Mouse (Mus musculus) neutrophil, adult 5-6 weeks (primary cell): ENCODE results near the gene Nedd9. TPM values are rescaled to one million over a fixed set of nuclear protein-coding genes. Genes with fewer than 3 reads are reported as not detected.

Source experiments
- ATAC-seq: fragments of 151-379, 151-347 bp; 2 replicates; pipeline ENCODE4 v1.8.0; 2017; ENCODE audit warnings: mild to moderate bottlenecking, moderate TSS enrichment; ENCODE audit not compliant: insufficient number of reproducible peaks, poor library complexity, low FRiP score, severe bottlenecking; ENCODE audit errors: extremely low read depth
- total RNA-seq: library from RNA; stranded (forward); fragments of 200-1000 nt; gene quantifications from 2 replicates; pipeline ENCODE4 v1.2.3, GENCODE M21; 2017

Nedd9 gene
- total RNA-seq, 1 experiment from 2014 or later, result 234 TPM

DNA sequence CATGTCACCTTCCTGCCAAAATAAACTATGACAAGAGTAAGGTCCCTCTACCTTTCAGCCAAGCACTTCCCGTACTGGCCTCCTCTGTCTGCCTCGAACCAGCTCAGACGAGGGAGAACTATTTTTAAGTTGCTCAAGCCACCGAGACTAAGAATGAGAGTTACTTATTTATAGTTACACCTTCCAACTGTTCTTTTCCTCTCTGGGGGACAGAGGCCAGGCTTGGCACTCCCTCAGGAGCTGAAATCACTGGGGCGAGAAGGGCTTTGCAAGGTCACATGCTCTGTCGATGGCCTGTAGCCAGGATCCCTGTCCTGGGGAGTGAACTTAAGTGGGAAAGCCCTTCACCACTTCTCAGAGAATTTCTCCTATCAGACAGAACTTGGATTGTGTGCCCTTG is 150.9 kb downstream of the Nedd9 start:
- no peak for ATAC-seq

DNA sequence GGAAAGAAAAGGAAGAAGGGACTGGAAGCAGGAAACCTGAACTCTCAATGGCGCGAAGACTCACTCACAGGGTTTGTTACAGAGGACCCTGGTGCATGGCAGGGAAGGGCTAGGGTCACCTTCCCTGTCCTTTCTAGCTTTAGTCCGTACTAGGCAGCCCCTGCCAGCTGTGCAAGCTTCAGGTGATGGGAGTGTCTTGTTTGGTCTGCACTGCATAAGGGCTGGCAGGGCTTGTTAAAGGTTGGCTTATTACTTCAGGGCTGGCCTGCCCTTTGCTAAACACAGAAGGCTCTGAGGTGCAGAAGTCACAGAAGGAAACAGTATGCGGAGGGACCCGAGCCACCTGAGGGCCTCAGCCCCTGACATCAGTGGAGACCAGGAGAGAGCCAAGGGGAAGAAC is 151.4 kb downstream of the Nedd9 start:
- ATAC-seq, result no peak

- ATAC-seq, result no peak
These were observed 152.5 kb downstream of the Nedd9 start for GRCm38 (mm10) chr13:41334641-41335000.

GRCm38 (mm10) chr13:41333889-41334640 is 153.1 kb downstream of the Nedd9 start:
- ATAC-seq, result no peak

- ATAC-seq, result peak; percentile 25; the same call in 1 of the 2 replicates
These were observed 155.4 kb downstream of the Nedd9 start for GRCm38 (mm10) chr13:41331671-41332340.

DNA sequence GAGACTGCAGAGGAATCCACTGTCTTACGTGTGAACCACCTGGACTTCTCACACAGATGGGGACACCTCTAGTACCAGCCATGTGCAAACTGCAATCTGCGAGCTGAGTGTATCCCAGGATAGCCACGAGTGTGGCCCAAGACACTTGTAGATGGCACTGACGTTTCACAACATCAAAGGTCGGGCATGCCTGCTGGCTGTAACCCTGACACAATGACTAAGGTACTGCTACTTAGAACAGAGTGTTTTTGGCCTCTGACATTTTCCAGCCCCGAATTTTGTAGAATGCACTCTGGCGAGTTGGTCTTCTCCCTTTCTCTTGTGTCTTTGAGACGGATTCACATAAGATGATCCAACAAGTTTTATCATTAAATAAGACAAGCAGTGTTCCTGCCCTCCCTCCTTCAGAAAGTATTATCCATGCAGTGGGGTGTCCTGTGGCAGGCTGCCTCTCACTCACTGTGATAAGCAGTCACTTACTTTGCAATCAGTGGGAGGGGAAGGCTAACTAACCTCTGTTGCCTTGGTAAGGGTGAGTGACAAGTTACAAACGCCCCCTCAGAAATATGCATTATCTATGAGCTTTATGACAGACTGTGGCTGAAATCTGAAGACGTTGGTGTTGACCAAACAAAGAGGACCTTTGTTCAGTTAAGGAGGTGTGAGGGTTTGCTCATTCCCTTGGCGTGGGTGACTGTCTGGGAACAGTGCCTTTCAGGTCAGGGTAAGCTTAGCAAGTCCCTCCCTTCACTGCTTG is 156.4 kb downstream of the Nedd9 start:
- ATAC-seq, result no peak

GRCm38 (mm10) chr13:41330051-41330450 is 157.1 kb downstream of the Nedd9 start:
- ATAC-seq, result no peak

- no peak for ATAC-seq
These were observed 158.7 kb downstream of the Nedd9 start for GRCm38 (mm10) chr13:41328481-41328880.

- peak; percentile 43; the same call in 1 of the 2 replicates for ATAC-seq
These were observed 159.6 kb downstream of the Nedd9 start for GRCm38 (mm10) chr13:41327546-41327945.

DNA sequence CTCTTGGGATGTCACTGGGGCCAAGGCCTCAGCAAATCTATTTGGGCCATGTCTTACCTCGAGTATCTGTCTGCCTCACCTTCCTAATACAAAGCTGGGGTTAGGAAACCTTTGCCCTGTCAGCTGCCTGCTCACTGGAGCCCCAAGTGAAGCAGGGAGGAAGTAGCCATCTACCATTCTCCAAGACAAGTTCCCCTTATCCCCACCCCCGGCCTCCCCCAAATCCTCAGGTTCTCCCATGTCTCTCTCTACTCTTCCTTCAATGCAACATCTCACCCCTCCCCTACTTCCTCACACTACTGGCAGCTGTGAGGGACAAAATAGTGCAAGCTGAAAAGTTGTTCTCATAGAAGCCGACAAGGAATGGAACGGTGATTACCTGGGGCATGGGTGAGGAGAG is 161.0 kb downstream of the Nedd9 start:
- ATAC-seq, result no peak

DNA sequence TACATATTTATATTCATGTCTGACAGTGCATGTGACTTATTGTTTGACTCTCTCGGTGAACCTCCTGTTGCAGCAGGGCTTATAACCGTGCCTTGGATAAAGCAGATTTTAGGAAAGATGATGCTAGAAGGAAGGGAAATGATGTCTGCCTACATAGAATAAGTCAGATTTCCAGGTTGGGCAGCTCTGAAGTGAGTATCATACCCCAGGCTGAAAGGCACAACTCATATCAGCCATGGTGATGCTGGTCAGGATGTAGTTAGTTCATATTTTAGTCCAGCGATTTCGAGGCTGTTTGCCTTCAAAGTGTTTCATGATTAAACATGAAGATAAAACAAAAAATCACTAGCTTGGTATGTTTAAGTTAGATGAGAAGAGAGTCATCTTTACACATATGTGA is 161.8 kb downstream of the Nedd9 start:
- no peak for ATAC-seq

GRCm38 (mm10) chr13:41324631-41325030 is 162.5 kb downstream of the Nedd9 start:
- no peak for ATAC-seq

DNA sequence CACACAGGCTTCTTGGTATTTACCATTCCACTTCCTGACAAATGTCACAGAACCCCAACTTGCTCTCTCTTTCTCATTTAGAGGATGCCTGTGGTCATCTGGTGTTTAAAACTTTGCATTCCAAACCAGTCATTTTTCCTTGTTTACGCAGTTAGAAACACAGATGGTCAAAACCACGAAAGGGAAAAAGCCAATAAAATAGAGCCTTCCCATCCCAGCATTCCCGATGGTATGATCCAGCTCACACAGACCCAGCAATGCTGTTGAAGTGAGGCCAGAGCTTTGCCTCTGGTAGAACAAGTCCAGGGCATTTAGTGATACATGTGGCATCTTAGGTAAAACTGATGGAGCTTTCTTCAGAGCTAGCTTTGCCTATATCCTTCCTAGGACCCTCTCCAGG is 165.7 kb downstream of the Nedd9 start:
- no peak for ATAC-seq

DNA sequence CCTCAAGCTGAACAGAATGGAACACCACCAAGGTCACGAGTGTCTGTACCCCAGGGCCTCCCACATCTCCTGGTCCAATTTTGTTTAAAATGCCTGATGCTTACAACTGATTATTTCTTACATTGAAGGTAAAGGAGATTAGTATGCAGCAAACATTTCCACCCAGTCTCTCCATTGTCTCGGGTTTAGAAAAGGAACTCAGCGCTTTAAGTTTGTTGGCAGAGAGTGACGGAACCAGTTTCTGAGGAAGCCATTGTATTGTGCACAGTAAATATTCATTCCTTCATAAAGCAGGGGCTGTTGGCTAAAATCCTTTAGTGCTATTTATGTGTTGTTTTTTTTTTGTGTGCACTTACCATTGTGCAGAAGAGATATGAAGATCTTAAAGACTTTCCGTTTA is 166.4 kb downstream of the Nedd9 start:
- no peak for ATAC-seq

GRCm38 (mm10) chr13:41302716-41303115 is 184.4 kb downstream of the Nedd9 start:
- ATAC-seq, result peak; percentile 89

- no peak for ATAC-seq
These were observed 187.1 kb downstream of the Nedd9 start for GRCm38 (mm10) chr13:41300037-41300436.

GRCm38 (mm10) chr13:41298996-41299395 is 188.2 kb downstream of the Nedd9 start:
- no peak for ATAC-seq

GRCm38 (mm10) chr13:41298533-41298932 is 188.6 kb downstream of the Nedd9 start:
- ATAC-seq, result no peak

DNA sequence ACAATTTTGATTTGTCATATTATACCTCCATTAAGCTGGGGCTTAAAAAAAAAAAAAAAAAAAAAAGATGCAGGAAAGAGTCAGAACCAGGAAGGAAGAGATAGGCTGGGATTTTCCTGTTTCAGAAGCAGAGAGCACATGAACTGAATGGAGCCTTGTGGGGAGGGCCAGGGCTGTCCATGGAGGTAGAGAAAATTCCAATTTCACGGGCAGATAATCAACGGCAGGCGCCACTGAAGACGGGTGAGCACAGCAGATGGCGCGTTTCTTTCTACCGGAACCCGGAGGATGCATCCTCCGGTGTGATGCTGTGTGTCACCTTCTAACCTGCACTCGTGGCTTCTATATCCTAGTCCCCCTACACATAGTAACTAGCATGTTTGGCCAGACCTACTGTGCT is 190.8 kb downstream of the Nedd9 start:
- ATAC-seq, result no peak

- ATAC-seq, result no peak
These were observed 191.3 kb downstream of the Nedd9 start for GRCm38 (mm10) chr13:41295886-41296285.
